Mouse (Mus musculus) hindbrain, embryonic 11.5 days (tissue): Measurements from ENCODE around the gene Ttll7. TPM values are rescaled to one million over a fixed set of nuclear protein-coding genes. Genes with fewer than 3 reads are reported as not detected.
A peak's percentile ranks its signal among the peaks of the same experiment; 100 is the strongest.

ENCODE experiments used
- ATAC-seq: fragments of 200-750 bp; cut with Nextera tagmentation; 2 replicates; pipeline ENCODE4 v1.8.0; 2017; ENCODE audit warnings: mild to moderate bottlenecking, moderate TSS enrichment, moderate library complexity; ENCODE audit not compliant: low FRiP score
- DNase-seq: peaks from one replicate; pipeline ENCODE4 v3.0.0-alpha.2; 2015; ENCODE audit warnings: low spot score
- H3K27ac ChIP-seq: fragments of 300-500 bp; sonication (generic); 2 replicates; pipeline ENCODE4 v1.5.1; 2014; ENCODE audit warnings: mild to moderate bottlenecking, low read depth, low read length
- H3K27me3 ChIP-seq: fragments of 300-500 bp; sonication (generic); 2 replicates; pipeline ENCODE4 v1.6.1; 2014; ENCODE audit warnings: mild to moderate bottlenecking, low read length, moderate library complexity, mixed read lengths; ENCODE audit not compliant: control insufficient read depth, insufficient read depth
- H3K36me3 ChIP-seq: fragments of 300-500 bp; sonication (generic); 2 replicates; pipeline ENCODE4 v1.6.1; 2014; ENCODE audit warnings: mild to moderate bottlenecking, low read length, moderate library complexity, mixed read lengths; ENCODE audit not compliant: control insufficient read depth, insufficient read depth
- H3K4me1 ChIP-seq: fragments of 300-500 bp; sonication (generic); replicated peaks from 2 replicates; pipeline ENCODE4 v1.6.1; 2014; ENCODE audit warnings: low read length, mixed read lengths; ENCODE audit not compliant: control insufficient read depth, insufficient read depth
- H3K4me2 ChIP-seq: fragments of 300-500 bp; sonication (generic); replicated peaks from 2 replicates; pipeline ENCODE4 v1.6.1; 2014; ENCODE audit warnings: mild to moderate bottlenecking, low read depth, low read length
- H3K4me3 ChIP-seq: fragments of 300-500 bp; sonication (generic); 2 replicates; pipeline ENCODE4 v1.5.1; 2014; ENCODE audit warnings: low read depth, low read length
- H3K9ac ChIP-seq: fragments of 300-500 bp; sonication (generic); 2 replicates; pipeline ENCODE4 v1.6.1; 2014; ENCODE audit warnings: low read depth, low read length
- H3K9me3 ChIP-seq: fragments of 300-500 bp; sonication (generic); 2 replicates; pipeline ENCODE4 v1.6.1; 2016; ENCODE audit warnings: low read length; ENCODE audit not compliant: control insufficient read depth
- WGBS: fragments of 180-500 bp; shearing (Covaris S2); extraction: QIAGEN DNeasy Blood & Tissue Kit; methylation state at CpG from one replicate; pipeline ENCODE4 v1.1.7; 2014; 5-methylcytosine and 5-hydroxymethylcytosine counted together
- polyA plus RNA-seq: library from polyadenylated mRNA; unstranded; fragments of >200 nt; fragmentation: Nextera tagmentation; extraction: Ambion mirVana; gene quantifications from 2 replicates; pipeline ENCODE4 v1.2.1, GENCODE M21; 2014

Gene Ttll7
- polyA plus RNA-seq, 1 experiment from 2014 or later: 9.7 TPM

GRCm38 (mm10) chr3:146945887-146946286 is 93.7 kb downstream of the Ttll7 start:
- peak overlapping the region; percentile 42 for H3K4me2 ChIP-seq
- H3K9me3 ChIP-seq: no peaks in the 10 kb centered on the region
- H3K36me3 ChIP-seq: no peaks in the 10 kb centered on the region
- 2% methylated on average over 13 of the region's 13 CpGs for whole genome bisulfite sequencing
- no peak overlapping the region for H3K27ac ChIP-seq
- H3K4me3 ChIP-seq: peak overlapping the region; percentile 31
- H3K9ac ChIP-seq: 0 out of 2 replicates have a peak overlapping the region, but pooled peaks have one; percentile 37
- ATAC-seq (peak; percentile 73), DNase-seq (peak; percentile 83)
- no peaks in the 10 kb centered on the region for H3K4me1 ChIP-seq
- H3K27me3 ChIP-seq: no peaks in the 10 kb centered on the region

GRCm38 (mm10) chr3:146946641-146947040 is 94.5 kb downstream of the Ttll7 start:
- H3K27me3 ChIP-seq: no peaks in the 10 kb centered on the region
- ATAC-seq (no peak), DNase-seq (no peak)
- no peaks in the 10 kb centered on the region for H3K36me3 ChIP-seq
- no peaks in the 10 kb centered on the region for H3K4me1 ChIP-seq
- H3K4me3 ChIP-seq: no peak overlapping the region
- no peaks in the 10 kb centered on the region for H3K9me3 ChIP-seq
- H3K4me2 ChIP-seq: no peak overlapping the region
- no peak overlapping the region for H3K9ac ChIP-seq
- no peak overlapping the region for H3K27ac ChIP-seq
- WGBS: 87% methylated on average over 8 of the region's 8 CpGs

DNA sequence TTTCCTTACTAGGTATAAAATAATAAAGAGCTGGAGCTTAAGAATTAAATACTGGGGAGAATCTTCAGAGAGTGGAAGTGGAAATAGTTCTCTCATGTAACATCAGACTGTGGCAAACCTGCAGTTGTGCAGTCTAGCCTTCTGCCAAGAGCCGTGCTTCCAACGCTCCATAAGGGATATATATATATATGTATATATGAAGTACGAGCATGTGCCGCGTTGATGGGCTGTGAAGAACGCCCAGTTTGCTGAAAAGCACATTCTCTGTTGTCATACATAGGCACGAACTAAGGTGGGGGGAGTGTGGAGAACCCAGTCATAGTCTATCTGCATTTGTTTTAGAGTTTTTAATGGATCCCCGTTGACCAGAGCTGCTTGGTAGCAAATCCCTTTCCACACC is 104.6 kb downstream of the Ttll7 start:
- Histone ChIP-seq H3K4me3 (no peak overlapping the region), H3K27ac (no peak overlapping the region), H3K4me1 (no peaks in the 10 kb centered on the region), H3K9me3 (no peaks in the 10 kb centered on the region), H3K27me3 (no peaks in the 10 kb centered on the region), H3K9ac (no peak overlapping the region), H3K36me3 (no peaks in the 10 kb centered on the region), H3K4me2 (no peak overlapping the region)
- ATAC-seq (no peak), DNase-seq (no peak)
- 93% methylated on average over 8 of the region's 8 CpGs for WGBS

DNA sequence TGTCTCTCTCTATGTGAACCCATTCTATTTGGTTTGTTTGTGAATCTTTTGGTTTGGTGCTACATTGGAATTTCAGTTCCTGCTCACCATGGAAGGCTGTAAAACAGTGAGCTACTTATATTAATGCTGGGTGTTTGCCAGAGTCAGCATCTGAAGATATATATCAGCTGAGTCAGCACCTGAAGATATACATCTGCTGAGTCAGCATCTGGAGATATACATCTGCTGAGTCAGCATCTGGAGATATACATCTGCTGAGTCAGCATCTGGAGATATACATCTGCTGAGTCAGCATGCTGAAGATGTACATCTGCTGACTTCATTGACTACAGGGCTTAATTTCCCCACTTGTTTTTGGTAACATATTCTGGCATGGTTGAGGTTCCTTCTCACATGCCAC is 110.7 kb downstream of the Ttll7 start:
- no peak overlapping the region for H3K4me3 ChIP-seq
- H3K4me1 ChIP-seq: no peaks in the 10 kb centered on the region
- H3K9me3 ChIP-seq: no peaks in the 10 kb centered on the region
- H3K27ac ChIP-seq: no peak overlapping the region
- no peak overlapping the region for H3K9ac ChIP-seq
- H3K4me2 ChIP-seq: no peak overlapping the region
- H3K36me3 ChIP-seq: no peaks in the 10 kb centered on the region
- H3K27me3 ChIP-seq: no peaks in the 10 kb centered on the region
- DNase-seq (no peak), ATAC-seq (no peak)

- H3K4me3 ChIP-seq: no peak overlapping the region
- ATAC-seq: no peak
- 87% methylated on average over 3 of the region's 3 CpGs for WGBS
- H3K4me1 ChIP-seq: no peaks in the 10 kb centered on the region
- H3K4me2 ChIP-seq: no peak overlapping the region
- no peaks in the 10 kb centered on the region for H3K9me3 ChIP-seq
- no peak for DNase-seq
- no peak overlapping the region for H3K27ac ChIP-seq
- no peaks in the 10 kb centered on the region for H3K27me3 ChIP-seq
- no peak overlapping the region for H3K9ac ChIP-seq
- H3K36me3 ChIP-seq: no peaks in the 10 kb centered on the region
Measured at GRCm38 (mm10) chr3:146964384-146964783, 112.2 kb downstream of the Ttll7 start.

DNA sequence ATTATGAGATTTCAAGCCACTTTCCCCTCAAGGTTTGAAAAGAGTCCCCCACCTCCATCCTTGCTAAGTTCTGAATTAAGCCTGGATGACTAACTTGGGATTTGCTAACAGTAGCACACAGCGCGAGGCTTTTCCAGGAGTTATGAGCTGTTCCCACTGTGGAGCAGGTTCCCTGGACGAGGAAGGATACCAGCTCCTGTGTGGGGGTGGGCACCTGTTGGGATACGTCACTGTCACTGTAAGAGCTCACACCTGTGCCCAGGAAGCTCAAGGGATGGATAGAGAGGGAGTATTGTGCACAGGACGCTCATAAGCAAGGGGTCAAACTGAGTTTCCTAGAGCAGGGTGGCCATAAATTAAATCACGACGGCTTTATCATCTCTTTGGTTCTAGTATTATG is 115.1 kb downstream of the Ttll7 start:
- WGBS: 85% methylated on average over 7 of the region's 7 CpGs
- H3K4me3 ChIP-seq: no peak overlapping the region
- no peaks in the 10 kb centered on the region for H3K36me3 ChIP-seq
- no peaks in the 10 kb centered on the region for H3K9me3 ChIP-seq
- no peak for ATAC-seq
- no peaks in the 10 kb centered on the region for H3K4me1 ChIP-seq
- H3K27me3 ChIP-seq: no peaks in the 10 kb centered on the region
- no peak overlapping the region for H3K27ac ChIP-seq
- H3K9ac ChIP-seq: no peak overlapping the region
- H3K4me2 ChIP-seq: no peak overlapping the region
- DNase-seq: no peak

DNA sequence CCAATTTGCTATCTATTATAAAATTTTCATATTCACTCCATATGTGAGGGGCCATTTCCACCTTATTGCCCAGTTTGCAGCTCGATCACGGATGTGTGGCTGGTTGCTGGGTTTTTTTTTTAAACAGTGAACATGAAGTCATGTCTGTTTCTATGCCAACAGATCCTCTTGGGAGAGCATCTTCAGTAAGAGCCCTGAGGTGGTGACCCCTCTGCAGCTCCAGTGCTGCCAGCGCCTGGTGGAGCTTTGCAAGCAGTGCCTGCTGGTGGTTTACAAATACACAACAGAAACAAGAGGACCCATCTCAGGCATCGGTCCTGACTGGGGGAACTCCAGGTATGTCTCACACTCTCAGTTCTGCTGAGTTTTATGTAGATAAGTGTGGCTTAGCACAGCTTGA is 115.7 kb downstream of the Ttll7 start:
- DNase-seq (peak; percentile 18), ATAC-seq (no peak)
- WGBS: 63% methylated on average over 4 of the region's 4 CpGs
- no peaks in the 10 kb centered on the region for H3K36me3 ChIP-seq
- no peaks in the 10 kb centered on the region for H3K9me3 ChIP-seq
- no peak overlapping the region for H3K9ac ChIP-seq
- H3K27ac ChIP-seq: no peak overlapping the region
- H3K27me3 ChIP-seq: no peaks in the 10 kb centered on the region
- no peak overlapping the region for H3K4me2 ChIP-seq
- H3K4me3 ChIP-seq: no peak overlapping the region
- H3K4me1 ChIP-seq: no peaks in the 10 kb centered on the region

GRCm38 (mm10) chr3:146978272-146978671 is 126.1 kb downstream of the Ttll7 start:
- H3K27me3 ChIP-seq: no peaks in the 10 kb centered on the region
- DNase-seq (no peak), ATAC-seq (no peak)
- no peak overlapping the region for H3K9ac ChIP-seq
- H3K4me1 ChIP-seq: no peaks in the 10 kb centered on the region
- H3K27ac ChIP-seq: no peak overlapping the region
- WGBS: 75% methylated on average over 3 of the region's 3 CpGs
- H3K4me3 ChIP-seq: no peak overlapping the region
- H3K4me2 ChIP-seq: no peak overlapping the region
- no peaks in the 10 kb centered on the region for H3K36me3 ChIP-seq
- no peaks in the 10 kb centered on the region for H3K9me3 ChIP-seq

- peak; percentile 74 for DNase-seq
- Histone ChIP-seq H3K4me3 (no peak overlapping the region), H3K4me1 (no peaks in the 10 kb centered on the region), H3K36me3 (no peaks in the 10 kb centered on the region), H3K27me3 (no peaks in the 10 kb centered on the region), H3K27ac (no peak overlapping the region), H3K9me3 (no peaks in the 10 kb centered on the region), H3K9ac (no peak overlapping the region), H3K4me2 (no peak overlapping the region)
- 43% methylated on average over 26 of the region's 26 CpGs for WGBS
- ATAC-seq: peak; percentile 84
Measured at GRCm38 (mm10) chr3:146993834-146994669, 141.9 kb downstream of the Ttll7 start.
